Comparison of ENCODE assay signal across 12 mouse cellular contexts in the genomic region with DNA sequence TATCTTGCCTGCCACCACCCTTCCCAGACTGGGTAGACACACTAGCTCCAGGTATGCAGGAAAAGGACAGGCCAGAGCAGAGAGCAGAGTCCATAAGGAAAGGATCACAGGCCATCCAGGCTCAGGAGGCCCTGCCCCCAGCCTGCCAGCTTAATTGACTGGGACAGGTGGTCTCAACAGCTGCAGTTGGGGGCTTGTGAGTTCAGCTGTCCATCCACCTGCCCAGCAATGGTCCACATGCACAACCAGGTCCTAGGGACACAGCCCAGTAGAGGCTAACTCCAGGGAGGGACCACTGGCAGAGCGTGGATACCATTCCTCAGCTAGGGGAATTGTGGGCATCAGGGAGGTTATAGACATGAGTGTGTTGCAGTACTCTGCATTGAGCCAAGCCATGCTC. TPM values are rescaled to one million over a fixed set of nuclear protein-coding genes. Genes with fewer than 3 reads are reported as not detected.
A peak's percentile ranks its signal among the peaks of the same experiment; 100 is the strongest.
DNase-seq lines count a peak whose midpoint lies in the region; ATAC-seq and TF ChIP-seq lines count a peak whose summit lies in the region.
"Had no signal": no experiment of that assay in that cellular context is flagged by ENCODE, and none has a peak within 500 bp of the region (broad histone marks: within the 10 kb centered on the region; RNA-seq: fewer than 3 reads in every experiment).

No protein-coding gene starts in this region.

- DNase-seq in heart, adult 2 months: no peak
- no peak for DNase-seq in heart, postnatal 10 days
- no peak for DNase-seq in kidney, postnatal 0 days (ENCODE audit: low spot score)
- DNase-seq in kidney, postnatal 10 days: no peak
- DNase-seq in left cerebral cortex, postnatal 10 days (ENCODE audit: extremely low spot score in 1 of 2, low spot score in 2 of 2): no peak
- DNase-seq: B cell, adult 2 months; kidney, postnatal 14 days; liver had no signal

- peak overlapping the region; percentile 7; the same call in 1 of the 2 replicates for H3K9ac ChIP-seq in heart, adult 2 months (ENCODE audit: low read depth, low read length)
- peak overlapping the region; percentile 2; the same call in 1 of the 2 replicates for H3K9ac ChIP-seq in kidney, postnatal 0 days (ENCODE audit: low read depth, low read length)
- H3K9ac ChIP-seq in limb, embryonic 12.5 days (replicated peaks): no peak overlapping the region
- H3K9ac ChIP-seq: forebrain, embryonic 15.5 days had no signal

- TF ChIP-seq EP300 in heart, adult 2 months (IDR thresholded peaks at IDR 0.05; ENCODE audit: insufficient read depth, low read depth, low read length): no peak

- no peak for ATAC-seq in kidney, postnatal 0 days (replicated peaks; ENCODE audit: low FRiP score, low read depth)
- no peak for ATAC-seq in limb, embryonic 12.5 days (ENCODE audit: insufficient number of reproducible peaks, insufficient read depth, low FRiP score, low TSS enrichment, low read depth)
- ATAC-seq in granulocyte monocyte progenitor cell, adult 5-6 weeks (replicated peaks; ENCODE audit: poor library complexity, severe bottlenecking): no peak
- ATAC-seq: forebrain, embryonic 15.5 days had no signal

- H3K4me1 ChIP-seq in heart, adult 2 months (ENCODE audit: control insufficient read depth, insufficient read depth, low read length): peaks cover 32% of the 10 kb centered on the region
- H3K4me1 ChIP-seq in kidney, postnatal 0 days (replicated peaks; ENCODE audit: insufficient read depth, low read length): peaks cover 18% of the 10 kb centered on the region
- peaks cover 50% of the 10 kb centered on the region for H3K4me1 ChIP-seq in brown adipose tissue, adult 24 weeks (ENCODE audit: control insufficient read depth, insufficient read depth, insufficient read length, low read length)
- H3K4me1 ChIP-seq in limb, embryonic 12.5 days (replicated peaks): peaks cover 42% of the 10 kb centered on the region

- H3K9me3 ChIP-seq in kidney, postnatal 0 days (replicated peaks; ENCODE audit: low read length): no peaks in the 10 kb centered on the region
- no peaks in the 10 kb centered on the region for H3K9me3 ChIP-seq in limb, embryonic 12.5 days
- H3K9me3 ChIP-seq: forebrain, embryonic 15.5 days had no signal

- no peak for TF ChIP-seq CTCF in heart, adult 2 months (IDR thresholded peaks at IDR 0.05)
- TF ChIP-seq CTCF in kidney, postnatal 0 days (IDR thresholded peaks at IDR 0.05; ENCODE audit: low read depth): no peak

- no peaks in the 10 kb centered on the region for H3K27me3 ChIP-seq in heart, adult 2 months (ENCODE audit: control insufficient read depth, insufficient read depth, low read length)
- no peaks in the 10 kb centered on the region for H3K27me3 ChIP-seq in kidney, postnatal 0 days (ENCODE audit: insufficient read depth, low read length)
- H3K27me3 ChIP-seq in limb, embryonic 12.5 days: no peaks in the 10 kb centered on the region
- H3K27me3 ChIP-seq: forebrain, embryonic 15.5 days had no signal

- H3K4me2 ChIP-seq in kidney, postnatal 0 days (ENCODE audit: low read length): no peak overlapping the region
- peak overlapping the region; percentile 39; the same call in 1 of the 2 replicates for H3K4me2 ChIP-seq in limb, embryonic 12.5 days
- H3K4me2 ChIP-seq: forebrain, embryonic 15.5 days had no signal

- no peak overlapping the region for H3K4me3 ChIP-seq in heart, adult 2 months
- no peak overlapping the region for H3K4me3 ChIP-seq in kidney, postnatal 0 days (replicated peaks; ENCODE audit: low read depth, low read length)
- no peak overlapping the region for H3K4me3 ChIP-seq in brown adipose tissue, adult 24 weeks (ENCODE audit: insufficient read depth, low read depth, low read length)
- no peak overlapping the region for H3K4me3 ChIP-seq in limb, embryonic 12.5 days (replicated peaks)
- H3K4me3 ChIP-seq: forebrain, embryonic 15.5 days had no signal

- no peaks in the 10 kb centered on the region for H3K79me2 ChIP-seq in heart, adult 2 months (replicated peaks; ENCODE audit: control insufficient read depth, insufficient read depth, low read length)

- TF ChIP-seq POLR2A in heart, adult 2 months (IDR thresholded peaks at IDR 0.05; ENCODE audit: insufficient read depth, low read depth, low read length): no peak

- 100% methylated on average over 1 of the region's 1 CpGs for WGBS in heart, adult 2 months
- 100% methylated on average over 1 of the region's 1 CpGs for WGBS in kidney, postnatal 0 days
- 74% methylated on average over 1 of the region's 1 CpGs for WGBS in limb, embryonic 12.5 days

- intact Hi-C loops in heart, adult 2 months (cut with DNase I): loop anchor here (2.0 to 10.0 kb wide), 4 partner anchors 17 to 1119 kb away; a partner anchor contains a TSS
- intact Hi-C loops in heart, postnatal 10 days (cut with DNase I): no loop called here
- intact Hi-C loops in left cerebral cortex, postnatal 10 days (cut with DNase I): no loop called here

- H3K36me3 ChIP-seq in heart, adult 2 months (ENCODE audit: control insufficient read depth, insufficient read depth, low read length): peaks cover 2% of the 10 kb centered on the region; the same call in 1 of the 2 replicates
- 0 out of 2 replicates have a peak, but pooled peaks cover 30% of the 10 kb centered on the region for H3K36me3 ChIP-seq in kidney, postnatal 0 days (ENCODE audit: insufficient read depth, low read length)
- H3K36me3 ChIP-seq in limb, embryonic 12.5 days: peaks cover 79% of the 10 kb centered on the region

- peak overlapping the region; percentile 78 for H3K27ac ChIP-seq in heart, adult 2 months
- H3K27ac ChIP-seq in kidney, postnatal 0 days: peak overlapping the region; percentile 78
- peak overlapping the region; percentile 57; the same call in 1 of the 2 replicates for H3K27ac ChIP-seq in brown adipose tissue, adult 24 weeks (replicated peaks; ENCODE audit: low read depth, low read length)
- peak overlapping the region; percentile 93 for H3K27ac ChIP-seq in limb, embryonic 12.5 days

RNA-seq across cellular contexts. Expression of a gene that starts 16.6 kb away (rescaled TPM):
- 10 to 100 TPM; 17.3 to 21.9 TPM for total RNA-seq in heart, adult 2 months (2021)
- 19.9 and 29.3 TPM in 2 replicates for polyA plus RNA-seq in heart, adult 2 months (2012; rRNA removed)
- total RNA-seq in heart, postnatal 10 days (2021): 10 to 100 TPM; 39.3 to 48.5 TPM
- 16.9 and 17.8 TPM in 2 replicates for polyA plus RNA-seq in kidney, postnatal 0 days (2015; fragmentation: Nextera tagmentation; extraction: Ambion mirVana)
- polyA plus RNA-seq in brown adipose tissue, adult 24 weeks (2012; ENCODE audit: insufficient read depth, insufficient read length, missing spikeins): 27.1 and 34.3 TPM in 2 replicates
- polyA plus RNA-seq in limb, embryonic 12.5 days (2016; fragmentation: Nextera tagmentation; extraction: Ambion mirVana): 31.5 and 33.4 TPM in 2 replicates
- 1.2 and 6.9 TPM in 2 replicates for total RNA-seq in granulocyte monocyte progenitor cell, adult 5-6 weeks (2014; fragmentation: Nextera tagmentation)
- total RNA-seq in granulocyte monocyte progenitor cell, adult 5-6 weeks (2017): 1.0 and 1.3 TPM in 2 replicates
- total RNA-seq in left cerebral cortex, postnatal 10 days (2021): 100 to 1,000 TPM; 145 to 150 TPM
